Mouse (Mus musculus) T-helper 1 cell (primary cell): ENCODE results near the gene Rnf224.

ENCODE experiments used
- in situ Hi-C: fragments of 300-600 bp; cut with MboI, MseI; formaldehyde crosslinking; loops from one replicate; pipeline ENCODE4 v1.15.1; 2025; ENCODE audit warnings: high pct_unique_total_duplicates

The Rnf224 gene

DNA sequence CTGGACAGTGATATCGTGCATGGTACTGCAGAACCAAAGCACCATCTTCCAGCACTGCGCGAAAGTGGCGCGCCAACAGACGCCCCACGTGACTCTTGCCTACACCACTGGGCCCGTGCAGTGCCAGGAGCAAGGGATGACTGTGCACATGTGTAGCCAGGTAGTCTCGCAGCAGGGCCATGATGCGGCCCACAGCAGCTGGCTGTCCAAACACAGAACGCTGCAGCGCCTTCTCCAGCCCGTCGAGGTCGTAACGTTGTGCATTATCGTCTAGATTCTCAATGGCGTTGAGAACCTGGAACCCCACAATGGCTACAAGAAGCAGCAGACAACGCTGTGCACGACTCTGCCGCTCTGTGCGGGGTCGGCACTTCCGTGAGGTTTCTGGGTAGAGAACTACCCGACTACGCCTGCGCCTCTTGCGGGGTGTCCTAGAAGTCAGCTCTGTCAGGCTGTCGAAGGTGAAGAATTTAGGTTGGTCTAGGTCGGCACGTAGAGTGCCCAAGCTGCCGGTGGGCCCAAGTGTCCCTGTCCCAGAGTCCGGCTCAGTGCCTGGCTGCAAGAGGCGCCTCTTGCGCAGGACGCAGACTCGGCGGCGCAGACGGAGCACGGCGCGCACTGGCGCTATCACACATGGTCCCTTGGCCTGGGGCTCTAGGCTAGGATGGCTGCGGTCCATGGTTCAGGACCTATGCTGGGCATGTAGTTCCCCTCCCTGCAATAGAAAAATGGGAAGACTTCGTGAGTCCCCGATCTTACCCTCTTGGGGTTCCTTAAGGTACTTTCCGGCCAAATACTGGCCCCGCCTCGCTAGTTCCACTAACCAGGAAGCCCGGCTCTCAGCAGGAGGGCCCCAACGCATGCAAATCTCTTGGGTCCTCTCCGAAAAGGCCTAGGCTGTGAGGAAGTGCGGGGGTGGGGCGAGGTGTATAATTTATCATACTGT, 41.1 kb downstream of the Rnf224 start:
- in situ Hi-C loops, result no loop called here

GRCm38 (mm10) chr2:25194486-25195171, 42.0 kb downstream of the Rnf224 start:
- in situ Hi-C loops, result loop anchor here (5.0 kb wide), 1 partner anchor 58 kb away; no protein-coding TSS in a partner anchor

DNA sequence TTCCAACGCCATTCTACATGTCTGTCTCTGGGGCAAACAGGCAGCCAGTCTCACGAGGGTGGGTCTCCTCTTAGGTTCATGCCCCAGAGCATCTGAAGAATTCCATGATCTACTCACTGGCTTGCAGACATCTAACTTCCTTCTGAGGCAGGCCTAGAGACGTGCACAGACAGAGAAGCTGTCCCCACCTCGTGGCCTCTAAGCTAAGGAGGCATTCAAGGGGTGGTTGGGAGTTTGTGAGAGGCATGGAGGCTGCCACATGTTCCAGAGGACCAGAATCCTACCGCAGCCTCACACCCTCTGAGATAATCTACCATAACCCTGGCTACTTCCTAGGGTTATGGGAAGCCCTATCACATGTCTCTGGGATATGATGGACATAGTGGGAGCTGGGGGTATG, 42.6 kb downstream of the Rnf224 start:
- in situ Hi-C loops, result loop anchor here (5.0 kb wide), 1 partner anchor 58 kb away; no protein-coding TSS in a partner anchor

DNA sequence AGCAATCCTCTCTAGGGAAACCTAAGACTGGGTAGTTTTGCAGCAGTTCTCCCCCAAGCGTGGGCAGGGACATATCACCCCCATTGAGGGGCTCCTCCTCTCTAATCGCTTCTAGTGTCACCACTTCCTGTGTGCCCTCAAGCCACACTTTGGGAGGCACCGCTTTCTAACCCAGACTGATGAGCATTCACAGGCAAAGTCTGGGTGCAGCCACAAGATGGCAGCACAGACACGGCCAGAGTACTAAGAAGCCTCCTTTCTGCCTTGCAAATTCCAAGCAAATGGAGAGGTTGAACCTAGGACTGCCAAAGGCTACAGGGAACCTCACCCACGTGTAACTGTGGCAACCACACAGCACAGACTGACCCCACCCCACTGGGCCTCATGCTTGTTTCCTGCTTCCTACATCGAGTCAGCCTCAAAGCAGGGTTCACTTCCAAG, 43.2 kb downstream of the Rnf224 start:
- in situ Hi-C loops, result loop anchor here (5.0 kb wide), 1 partner anchor 59 kb away; no protein-coding TSS in a partner anchor

DNA sequence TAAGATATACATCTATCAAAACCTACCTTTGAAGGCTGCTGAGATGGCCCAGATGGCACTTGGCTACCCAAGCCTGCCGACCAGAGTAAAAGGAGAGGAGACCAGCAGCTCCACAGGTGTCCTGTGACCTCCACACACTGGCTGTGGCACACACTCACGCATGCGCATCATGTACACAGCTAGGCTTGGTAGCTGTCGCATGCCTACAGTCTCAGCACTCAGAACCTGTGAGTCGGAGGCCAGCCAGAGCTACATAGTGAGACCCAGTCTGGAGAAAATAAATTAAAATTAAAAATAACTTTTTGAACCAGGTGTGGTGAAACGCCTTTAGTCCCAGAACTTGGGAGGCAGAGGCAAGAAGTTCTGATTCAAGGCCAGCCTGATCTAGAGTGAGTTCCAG, 48.7 kb downstream of the Rnf224 start:
- in situ Hi-C loops, result no loop called here

- in situ Hi-C loops, result no loop called here
These were observed 50.0 kb downstream of the Rnf224 start for GRCm38 (mm10) chr2:25186575-25186930.

DNA sequence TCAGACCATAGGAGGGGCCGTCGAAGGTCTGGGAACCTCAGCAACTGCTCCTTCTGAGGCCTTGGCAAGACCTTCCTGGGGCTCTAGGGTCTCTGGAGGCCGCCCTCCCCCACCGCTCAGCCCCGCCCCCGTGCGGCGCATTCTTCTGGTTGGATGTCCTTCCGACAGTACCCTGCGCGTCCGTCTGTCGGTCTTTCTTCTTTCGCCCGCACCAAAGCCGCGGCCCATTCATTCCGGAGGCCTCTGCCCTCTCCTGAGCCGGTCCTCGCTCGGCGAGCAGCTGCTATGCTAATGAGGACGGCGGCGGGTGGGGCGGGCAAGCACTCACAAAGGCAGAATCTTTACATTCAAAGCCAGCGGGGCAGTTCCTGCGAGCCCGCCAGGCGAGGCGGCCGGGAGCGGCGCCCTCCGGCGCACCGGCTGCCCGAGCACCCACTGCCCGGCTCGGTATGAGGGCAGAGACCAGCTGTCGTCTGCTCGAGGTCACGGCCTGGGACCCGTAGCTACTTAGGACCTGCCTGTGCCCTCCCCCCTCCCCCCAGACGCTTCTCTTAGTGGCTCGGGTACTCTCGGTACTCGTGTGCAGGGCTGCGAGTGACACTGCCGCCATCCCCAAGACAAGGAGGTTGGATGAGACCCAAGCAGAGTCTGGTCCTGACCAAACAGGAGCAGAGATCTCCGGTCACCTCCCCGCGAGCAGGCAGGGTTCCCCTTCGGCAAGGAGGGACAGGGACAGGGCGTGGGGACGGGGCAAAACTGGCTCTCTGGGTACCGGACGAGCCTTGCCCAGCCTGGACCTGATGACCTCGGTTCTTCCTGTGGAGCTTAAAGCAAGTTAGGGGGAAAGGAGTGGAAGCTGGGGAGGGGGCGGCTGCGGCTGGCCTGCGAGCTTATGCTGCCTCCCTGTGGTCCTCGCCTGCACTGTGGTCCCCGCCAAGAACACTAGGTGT, 50.7 kb downstream of the Rnf224 start:
- in situ Hi-C loops, result no loop called here

DNA sequence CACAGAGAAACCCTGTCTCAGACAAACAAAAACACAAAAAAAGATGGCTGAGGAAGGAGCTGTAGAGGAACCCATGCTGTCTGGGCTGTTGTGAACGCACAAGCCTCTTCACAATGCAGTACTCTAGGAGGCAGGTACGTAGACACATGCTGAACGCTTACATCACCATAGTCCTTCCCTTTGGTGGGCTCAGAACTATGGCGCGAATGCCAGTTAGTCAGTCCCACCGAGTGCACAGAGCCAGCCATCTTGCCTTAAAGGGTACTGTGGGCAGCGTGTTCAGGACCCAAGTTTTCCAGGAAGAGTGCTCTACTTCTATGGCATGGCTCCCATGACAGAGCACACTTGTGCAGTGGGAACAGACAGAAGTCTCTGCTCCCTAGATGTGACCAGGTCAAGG, 52.1 kb downstream of the Rnf224 start:
- in situ Hi-C loops, result no loop called here
